Mouse (Mus musculus): ENCODE measurements at regions not wholly inside any gene's neighbourhood (a gene's known extent, or its start where the extent isn't known, plus 50 kb on each side); places are given as distances from the start of the nearest gene placed in this dataset.

DNA sequence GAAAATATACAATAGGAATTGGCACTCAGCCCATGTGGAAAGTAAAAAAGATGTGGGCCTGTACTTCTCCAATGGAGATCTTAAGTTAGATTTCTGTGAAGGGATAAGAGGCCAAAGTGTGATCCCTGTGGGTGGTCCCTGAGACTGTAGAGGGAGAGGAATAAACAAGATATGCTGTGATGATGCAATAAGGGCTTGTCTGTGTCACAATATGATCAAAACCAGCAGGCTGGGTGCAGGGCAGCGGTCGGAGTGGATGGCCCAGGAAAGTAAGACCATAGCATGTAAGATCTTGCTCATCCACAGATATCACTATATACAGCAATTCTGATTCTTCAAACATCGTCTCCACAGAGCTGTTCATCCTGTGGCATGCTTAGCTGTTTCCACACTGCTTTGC, 188.3 kb upstream of the Vwde start:
- H3ac ChIP-seq (ENCODE audit: control insufficient read depth, insufficient read length, low read depth), result no peak overlapping the region
- H3K4me3 ChIP-seq (ENCODE audit: insufficient read depth, poor library complexity, severe bottlenecking), result no peak overlapping the region
- no peaks in the 10 kb centered on the region for H3K36me3 ChIP-seq (ENCODE audit: control insufficient read depth, insufficient read depth)
- TF ChIP-seq FOSL1 (IDR thresholded peaks at IDR 0.05; ENCODE audit: insufficient read depth, low read length, poor library complexity, severe bottlenecking), result no peak
- TF ChIP-seq CTCF (IDR thresholded peaks at IDR 0.05; ENCODE audit: control insufficient read depth, insufficient read depth, insufficient read length), result no peak
- TF ChIP-seq MYOG (IDR thresholded peaks at IDR 0.05; ENCODE audit: control insufficient read depth, extremely low read depth, insufficient read length), result no peak
- TF ChIP-seq MYOD1 (IDR thresholded peaks at IDR 0.05; ENCODE audit: control insufficient read depth, insufficient read length, low read depth), result no peak
- no peak for TF ChIP-seq MAX (IDR thresholded peaks at IDR 0.05)
- no peak for TF ChIP-seq CEBPB (IDR thresholded peaks at IDR 0.05; ENCODE audit: low read depth)
- no peak for TF ChIP-seq USF1 (IDR thresholded peaks at IDR 0.05; ENCODE audit: low read depth)
- H3K79me3 ChIP-seq (ENCODE audit: low read depth), result no peaks in the 10 kb centered on the region
- no peaks in the 10 kb centered on the region for H3K79me2 ChIP-seq (ENCODE audit: control insufficient read depth, insufficient read depth)
- no peaks in the 10 kb centered on the region for H3K27me3 ChIP-seq (ENCODE audit: control insufficient read depth, insufficient read depth, insufficient read length)

GRCm38 (mm10) chr6:13384469-13384868, 159.7 kb upstream of the Vwde start:
- no peak for TF ChIP-seq MYOD1 (IDR thresholded peaks at IDR 0.05; ENCODE audit: control insufficient read depth, insufficient read length, low read depth)
- no peak for TF ChIP-seq FOSL1 (IDR thresholded peaks at IDR 0.05; ENCODE audit: insufficient read depth, low read length, poor library complexity, severe bottlenecking)
- TF ChIP-seq CEBPB (IDR thresholded peaks at IDR 0.05; ENCODE audit: low read depth), result no peak
- TF ChIP-seq MYOG (IDR thresholded peaks at IDR 0.05; ENCODE audit: control insufficient read depth, extremely low read depth, insufficient read length), result no peak
- Histone ChIP-seq H3K79me2 (ENCODE audit: control insufficient read depth, insufficient read depth) (no peaks in the 10 kb centered on the region), H3K79me3 (ENCODE audit: low read depth) (no peaks in the 10 kb centered on the region), H3K36me3 (ENCODE audit: control insufficient read depth, insufficient read depth) (no peaks in the 10 kb centered on the region), H3K4me3 (ENCODE audit: insufficient read depth, poor library complexity, severe bottlenecking) (no peak overlapping the region), H3ac (ENCODE audit: control insufficient read depth, insufficient read length, low read depth) (no peak overlapping the region), H3K27me3 (ENCODE audit: control insufficient read depth, insufficient read depth, insufficient read length) (no peaks in the 10 kb centered on the region)

DNA sequence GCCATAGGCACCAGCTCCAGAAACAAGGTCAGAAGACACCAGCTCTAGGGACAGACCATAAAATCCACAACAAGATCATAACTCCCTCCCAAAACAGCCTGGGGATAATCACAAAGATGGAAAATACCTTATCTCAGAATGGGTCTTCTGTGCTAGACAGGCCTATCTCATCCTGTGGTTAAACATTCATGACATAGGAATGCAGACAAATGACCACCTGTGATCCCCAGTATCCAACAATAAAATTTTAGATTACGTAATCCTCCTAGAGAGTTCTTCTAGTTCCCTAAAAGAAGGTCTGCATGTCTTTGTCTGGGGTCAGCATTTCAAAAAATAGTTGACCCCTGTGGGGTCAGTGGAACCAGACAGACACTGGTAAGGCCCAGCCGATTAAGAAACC, 158.4 kb upstream of the Vwde start:
- H3K36me3 ChIP-seq (ENCODE audit: control insufficient read depth, insufficient read depth), result no peaks in the 10 kb centered on the region
- H3K79me3 ChIP-seq (ENCODE audit: low read depth), result no peaks in the 10 kb centered on the region
- no peak overlapping the region for H3K4me3 ChIP-seq (ENCODE audit: insufficient read depth, poor library complexity, severe bottlenecking)
- no peaks in the 10 kb centered on the region for H3K79me2 ChIP-seq (ENCODE audit: control insufficient read depth, insufficient read depth)
- TF ChIP-seq CEBPB (IDR thresholded peaks at IDR 0.05; ENCODE audit: low read depth), result peak; percentile 39
- no peak for TF ChIP-seq MYOG (IDR thresholded peaks at IDR 0.05; ENCODE audit: control insufficient read depth, extremely low read depth, insufficient read length)
- TF ChIP-seq MYOD1 (IDR thresholded peaks at IDR 0.05; ENCODE audit: control insufficient read depth, insufficient read length, low read depth), result no peak
- no peaks in the 10 kb centered on the region for H3K27me3 ChIP-seq (ENCODE audit: control insufficient read depth, insufficient read depth, insufficient read length)
- no peak overlapping the region for H3ac ChIP-seq (ENCODE audit: control insufficient read depth, insufficient read length, low read depth)

DNA sequence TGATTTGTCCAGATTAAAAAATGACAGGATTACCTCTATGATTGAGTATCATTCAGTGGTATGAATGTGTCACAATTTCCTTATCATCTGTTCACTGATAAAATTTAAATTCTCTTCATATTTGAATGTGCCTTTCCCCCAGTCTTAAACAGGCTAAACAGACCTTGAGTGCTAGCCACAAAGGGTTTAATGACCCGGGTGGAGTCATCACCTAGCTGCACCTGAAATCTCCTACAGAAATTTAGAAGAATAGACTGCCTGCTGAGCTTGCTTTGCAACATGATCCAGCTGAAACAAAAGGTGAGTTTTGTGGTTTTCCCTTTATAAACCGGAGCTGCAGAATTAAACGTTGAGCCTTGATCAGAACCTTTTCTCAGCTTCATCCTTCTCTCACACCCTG, 156.1 kb upstream of the Vwde start:
- no peak overlapping the region for H3K4me3 ChIP-seq (ENCODE audit: insufficient read depth, poor library complexity, severe bottlenecking)
- H3ac ChIP-seq (ENCODE audit: control insufficient read depth, insufficient read length, low read depth), result no peak overlapping the region
- no peak for TF ChIP-seq FOSL1 (IDR thresholded peaks at IDR 0.05; ENCODE audit: insufficient read depth, low read length, poor library complexity, severe bottlenecking)
- H3K27me3 ChIP-seq (ENCODE audit: control insufficient read depth, insufficient read depth, insufficient read length), result no peaks in the 10 kb centered on the region
- H3K79me3 ChIP-seq (ENCODE audit: low read depth), result no peaks in the 10 kb centered on the region
- no peaks in the 10 kb centered on the region for H3K36me3 ChIP-seq (ENCODE audit: control insufficient read depth, insufficient read depth)
- H3K79me2 ChIP-seq (ENCODE audit: control insufficient read depth, insufficient read depth), result no peaks in the 10 kb centered on the region

DNA sequence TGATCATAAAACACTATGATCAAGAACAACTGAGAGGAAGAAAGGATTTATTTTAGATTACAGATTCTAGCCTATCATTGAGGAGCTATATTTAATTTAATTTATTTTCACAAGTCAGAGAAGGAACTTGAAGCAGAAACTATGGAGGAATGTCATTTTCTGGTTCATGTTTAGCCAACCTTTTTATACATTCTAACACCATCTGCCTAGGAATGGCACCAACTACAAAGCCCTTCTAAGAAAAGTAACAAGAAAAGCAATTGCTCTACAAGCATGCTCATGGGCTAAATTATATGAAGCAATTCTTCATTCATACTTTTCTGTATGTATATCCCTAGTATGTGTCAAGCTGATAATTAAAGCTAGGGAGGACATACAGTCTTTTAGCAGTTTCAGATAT, 155.0 kb upstream of the Vwde start:
- Histone ChIP-seq H3ac (ENCODE audit: control insufficient read depth, insufficient read length, low read depth) (no peak overlapping the region), H3K79me3 (ENCODE audit: low read depth) (no peaks in the 10 kb centered on the region), H3K36me3 (ENCODE audit: control insufficient read depth, insufficient read depth) (no peaks in the 10 kb centered on the region), H3K4me3 (ENCODE audit: insufficient read depth, poor library complexity, severe bottlenecking) (no peak overlapping the region), H3K27me3 (ENCODE audit: control insufficient read depth, insufficient read depth, insufficient read length) (no peaks in the 10 kb centered on the region), H3K79me2 (ENCODE audit: control insufficient read depth, insufficient read depth) (no peaks in the 10 kb centered on the region)
- TF ChIP-seq CEBPB (IDR thresholded peaks at IDR 0.05; ENCODE audit: low read depth) (no peak), MYOG (IDR thresholded peaks at IDR 0.05; ENCODE audit: control insufficient read depth, extremely low read depth, insufficient read length) (no peak), USF1 (IDR thresholded peaks at IDR 0.05; ENCODE audit: low read depth) (no peak), CTCF (IDR thresholded peaks at IDR 0.05; ENCODE audit: control insufficient read depth, insufficient read depth, insufficient read length) (no peak), MYOD1 (IDR thresholded peaks at IDR 0.05; ENCODE audit: control insufficient read depth, insufficient read length, low read depth) (no peak), FOSL1 (IDR thresholded peaks at IDR 0.05; ENCODE audit: insufficient read depth, low read length, poor library complexity, severe bottlenecking) (no peak), MAX (IDR thresholded peaks at IDR 0.05) (no peak)

- no peaks in the 10 kb centered on the region for H3K79me2 ChIP-seq (ENCODE audit: control insufficient read depth, insufficient read depth)
- H3K27me3 ChIP-seq (ENCODE audit: control insufficient read depth, insufficient read depth, insufficient read length), result no peaks in the 10 kb centered on the region
- no peak overlapping the region for H3ac ChIP-seq (ENCODE audit: control insufficient read depth, insufficient read length, low read depth)
- no peak overlapping the region for H3K4me3 ChIP-seq (ENCODE audit: insufficient read depth, poor library complexity, severe bottlenecking)
- no peaks in the 10 kb centered on the region for H3K79me3 ChIP-seq (ENCODE audit: low read depth)
- TF ChIP-seq MYOD1 (IDR thresholded peaks at IDR 0.05; ENCODE audit: control insufficient read depth, insufficient read length, low read depth), result no peak
- H3K36me3 ChIP-seq (ENCODE audit: control insufficient read depth, insufficient read depth), result no peaks in the 10 kb centered on the region
These were observed 149.1 kb upstream of the Vwde start for GRCm38 (mm10) chr6:13373896-13374295.

All from C2C12 (cell line).